Mouse (Mus musculus): ENCODE measurements around the gene Chd9. TPM values are rescaled to one million over a fixed set of nuclear protein-coding genes. Genes with fewer than 3 reads are reported as not detected.

The Chd9 gene
- polyA plus RNA-seq, 1 experiment, result 71.6 TPM

- Histone ChIP-seq H3K27ac (ENCODE audit: insufficient read depth, low read length) (no peak overlapping the region), H3K36me3 (ENCODE audit: control insufficient read depth, insufficient read depth, low read length, poor library complexity, severe bottlenecking) (peaks cover 67% of the 10 kb centered on the region)
- TF ChIP-seq CTCF (IDR thresholded peaks at IDR 0.05; ENCODE audit: low read depth, low read length) (no peak), POLR2A (IDR thresholded peaks at IDR 0.05; ENCODE audit: insufficient read depth, low read length) (no peak), EP300 (IDR thresholded peaks at IDR 0.05; ENCODE audit: insufficient read depth, low read depth, low read length) (no peak)
Observed at GRCm38 (mm10) chr8:90976960-90977371, 148.8 kb downstream of the Chd9 start.

GRCm38 (mm10) chr8:90978720-90979119, 150.6 kb downstream of the Chd9 start:
- no peak overlapping the region for H3K4me3 ChIP-seq (ENCODE audit: low read depth, low read length)
- H3K36me3 ChIP-seq (ENCODE audit: control insufficient read depth, insufficient read depth, low read length, poor library complexity, severe bottlenecking), result peaks cover 70% of the 10 kb centered on the region
- H3K9me3 ChIP-seq (replicated peaks; ENCODE audit: control insufficient read depth, insufficient read depth, low read length, poor library complexity, severe bottlenecking), result no peaks in the 10 kb centered on the region
- no peak overlapping the region for H3K9ac ChIP-seq (ENCODE audit: low read depth, poor library complexity, severe bottlenecking)
- H3K27ac ChIP-seq (ENCODE audit: insufficient read depth, low read length), result no peak overlapping the region
- no peaks in the 10 kb centered on the region for H3K4me1 ChIP-seq (ENCODE audit: control insufficient read depth, insufficient read depth, low read length)
- H3K27me3 ChIP-seq (ENCODE audit: control insufficient read depth, insufficient read depth, low read length, poor library complexity, severe bottlenecking), result no peaks in the 10 kb centered on the region
- TF ChIP-seq EP300 (IDR thresholded peaks at IDR 0.05; ENCODE audit: insufficient read depth, low read depth, low read length) (no peak), CTCF (IDR thresholded peaks at IDR 0.05; ENCODE audit: low read depth, low read length) (no peak), POLR2A (IDR thresholded peaks at IDR 0.05; ENCODE audit: insufficient read depth, low read length) (no peak)

More at GRCm38 (mm10) chr8:90976960-90977371, 148.8 kb downstream of the Chd9 start:
- Histone ChIP-seq H3K27me3 (ENCODE audit: control insufficient read depth, insufficient read depth, low read length, poor library complexity, severe bottlenecking) (no peaks in the 10 kb centered on the region), H3K4me1 (ENCODE audit: control insufficient read depth, insufficient read depth, low read length) (no peaks in the 10 kb centered on the region), H3K4me3 (ENCODE audit: low read depth, low read length) (no peak overlapping the region), H3K9me3 (replicated peaks; ENCODE audit: control insufficient read depth, insufficient read depth, low read length, poor library complexity, severe bottlenecking) (no peaks in the 10 kb centered on the region), H3K9ac (ENCODE audit: low read depth, poor library complexity, severe bottlenecking) (no peak overlapping the region)

GRCm38 (mm10) chr8:90979295-90979694, 151.1 kb downstream of the Chd9 start:
- no peak overlapping the region for H3K27ac ChIP-seq (ENCODE audit: insufficient read depth, low read length)
- H3K9me3 ChIP-seq (replicated peaks; ENCODE audit: control insufficient read depth, insufficient read depth, low read length, poor library complexity, severe bottlenecking), result no peaks in the 10 kb centered on the region
- no peak overlapping the region for H3K4me3 ChIP-seq (ENCODE audit: low read depth, low read length)
- no peaks in the 10 kb centered on the region for H3K4me1 ChIP-seq (ENCODE audit: control insufficient read depth, insufficient read depth, low read length)
- TF ChIP-seq EP300 (IDR thresholded peaks at IDR 0.05; ENCODE audit: insufficient read depth, low read depth, low read length) (no peak), CTCF (IDR thresholded peaks at IDR 0.05; ENCODE audit: low read depth, low read length) (no peak), POLR2A (IDR thresholded peaks at IDR 0.05; ENCODE audit: insufficient read depth, low read length) (no peak)
- no peaks in the 10 kb centered on the region for H3K27me3 ChIP-seq (ENCODE audit: control insufficient read depth, insufficient read depth, low read length, poor library complexity, severe bottlenecking)
- peaks cover 74% of the 10 kb centered on the region for H3K36me3 ChIP-seq (ENCODE audit: control insufficient read depth, insufficient read depth, low read length, poor library complexity, severe bottlenecking)
- no peak overlapping the region for H3K9ac ChIP-seq (ENCODE audit: low read depth, poor library complexity, severe bottlenecking)

GRCm38 (mm10) chr8:90982087-90982486, 153.9 kb downstream of the Chd9 start:
- Histone ChIP-seq H3K36me3 (ENCODE audit: control insufficient read depth, insufficient read depth, low read length, poor library complexity, severe bottlenecking) (peaks cover 77% of the 10 kb centered on the region), H3K27me3 (ENCODE audit: control insufficient read depth, insufficient read depth, low read length, poor library complexity, severe bottlenecking) (no peaks in the 10 kb centered on the region), H3K4me1 (ENCODE audit: control insufficient read depth, insufficient read depth, low read length) (no peaks in the 10 kb centered on the region), H3K27ac (ENCODE audit: insufficient read depth, low read length) (no peak overlapping the region), H3K9me3 (replicated peaks; ENCODE audit: control insufficient read depth, insufficient read depth, low read length, poor library complexity, severe bottlenecking) (no peaks in the 10 kb centered on the region), H3K4me3 (ENCODE audit: low read depth, low read length) (no peak overlapping the region), H3K9ac (ENCODE audit: low read depth, poor library complexity, severe bottlenecking) (no peak overlapping the region)
- TF ChIP-seq CTCF (IDR thresholded peaks at IDR 0.05; ENCODE audit: low read depth, low read length) (no peak), POLR2A (IDR thresholded peaks at IDR 0.05; ENCODE audit: insufficient read depth, low read length) (no peak), EP300 (IDR thresholded peaks at IDR 0.05; ENCODE audit: insufficient read depth, low read depth, low read length) (no peak)

GRCm38 (mm10) chr8:91019726-91020125, 191.6 kb downstream of the Chd9 start:
- no peaks in the 10 kb centered on the region for H3K4me1 ChIP-seq (ENCODE audit: control insufficient read depth, insufficient read depth, low read length)

GRCm38 (mm10) chr8:91034417-91034816, 206.3 kb downstream of the Chd9 start:
- no peaks in the 10 kb centered on the region for H3K4me1 ChIP-seq (ENCODE audit: control insufficient read depth, insufficient read depth, low read length)
- TF ChIP-seq POLR2A (IDR thresholded peaks at IDR 0.05; ENCODE audit: insufficient read depth, low read length), result no peak
- TF ChIP-seq CTCF (IDR thresholded peaks at IDR 0.05; ENCODE audit: low read depth, low read length), result no peak
- no peak for TF ChIP-seq EP300 (IDR thresholded peaks at IDR 0.05; ENCODE audit: insufficient read depth, low read depth, low read length)
- H3K4me3 ChIP-seq (ENCODE audit: low read depth, low read length), result no peak overlapping the region
- H3K9me3 ChIP-seq (replicated peaks; ENCODE audit: control insufficient read depth, insufficient read depth, low read length, poor library complexity, severe bottlenecking), result no peaks in the 10 kb centered on the region
- H3K9ac ChIP-seq (ENCODE audit: low read depth, poor library complexity, severe bottlenecking), result no peak overlapping the region
- peaks cover 84% of the 10 kb centered on the region for H3K36me3 ChIP-seq (ENCODE audit: control insufficient read depth, insufficient read depth, low read length, poor library complexity, severe bottlenecking)
- H3K27ac ChIP-seq (ENCODE audit: insufficient read depth, low read length), result no peak overlapping the region
- no peaks in the 10 kb centered on the region for H3K27me3 ChIP-seq (ENCODE audit: control insufficient read depth, insufficient read depth, low read length, poor library complexity, severe bottlenecking)

More at GRCm38 (mm10) chr8:91019726-91020125, 191.6 kb downstream of the Chd9 start:
- Histone ChIP-seq H3K9ac (ENCODE audit: low read depth, poor library complexity, severe bottlenecking) (no peak overlapping the region), H3K27me3 (ENCODE audit: control insufficient read depth, insufficient read depth, low read length, poor library complexity, severe bottlenecking) (no peaks in the 10 kb centered on the region), H3K36me3 (ENCODE audit: control insufficient read depth, insufficient read depth, low read length, poor library complexity, severe bottlenecking) (peaks cover 84% of the 10 kb centered on the region), H3K9me3 (replicated peaks; ENCODE audit: control insufficient read depth, insufficient read depth, low read length, poor library complexity, severe bottlenecking) (no peaks in the 10 kb centered on the region), H3K27ac (ENCODE audit: insufficient read depth, low read length) (no peak overlapping the region), H3K4me3 (ENCODE audit: low read depth, low read length) (no peak overlapping the region)
- TF ChIP-seq CTCF (IDR thresholded peaks at IDR 0.05; ENCODE audit: low read depth, low read length) (peak; percentile 33), EP300 (IDR thresholded peaks at IDR 0.05; ENCODE audit: insufficient read depth, low read depth, low read length) (no peak), POLR2A (IDR thresholded peaks at IDR 0.05; ENCODE audit: insufficient read depth, low read length) (no peak)

All from ES-Bruce4 (cell line).